Mouse (Mus musculus): ENCODE results near the gene Sprr1a. TPM values are rescaled to one million over a fixed set of nuclear protein-coding genes. Genes with fewer than 3 reads are reported as not detected.

Sprr1a gene
- polyA plus RNA-seq, 1 experiment from 2014 or later: 0.22 TPM

GRCm38 (mm10) chr3:92458620-92459019, 27.1 kb downstream of the Sprr1a start, which contains the start of gene Sprr3:
TSS of gene Sprr3 (minus strand) at chr3:92458720.
- H3K9ac ChIP-seq: no peak within 1 kb of the TSS
- no peaks in the 10 kb centered on the region for H3K9me3 ChIP-seq (replicated peaks)
- no peak within 1 kb of the TSS for H3K4me3 ChIP-seq (replicated peaks)
- no peaks in the 10 kb centered on the region for H3K4me1 ChIP-seq (replicated peaks)
- no peak within 1 kb of the TSS for H3K27ac ChIP-seq (replicated peaks)
- 46% methylated on average over 2 of the region's 2 CpGs for WGBS (ENCODE audit: insufficient replicate concordance)
- ATAC-seq (ENCODE audit: insufficient read depth): no peak
- H3K27me3 ChIP-seq: no peaks in the 10 kb centered on the region
- no peak within 1 kb of the TSS for H3K4me2 ChIP-seq
- H3K36me3 ChIP-seq (replicated peaks): no peaks in the 10 kb centered on the region

- Histone ChIP-seq H3K4me2 (no peak overlapping the region), H3K9me3 (replicated peaks) (no peaks in the 10 kb centered on the region), H3K36me3 (replicated peaks) (no peaks in the 10 kb centered on the region), H3K4me3 (replicated peaks) (no peak overlapping the region), H3K27me3 (no peaks in the 10 kb centered on the region), H3K9ac (no peak overlapping the region), H3K4me1 (replicated peaks) (no peaks in the 10 kb centered on the region), H3K27ac (replicated peaks) (no peak overlapping the region)
- no peak for ATAC-seq (ENCODE audit: insufficient read depth)
- 66% methylated on average over 5 of the region's 5 CpGs for whole genome bisulfite sequencing (ENCODE audit: insufficient replicate concordance)
These were observed 30.5 kb downstream of the Sprr1a start for GRCm38 (mm10) chr3:92455151-92455550.

GRCm38 (mm10) chr3:92440177-92440576, 45.5 kb downstream of the Sprr1a start:
- Histone ChIP-seq H3K9me3 (replicated peaks) (no peaks in the 10 kb centered on the region), H3K27me3 (no peaks in the 10 kb centered on the region), H3K27ac (replicated peaks) (no peak overlapping the region), H3K4me2 (no peak overlapping the region), H3K36me3 (replicated peaks) (no peaks in the 10 kb centered on the region), H3K4me3 (replicated peaks) (no peak overlapping the region), H3K4me1 (replicated peaks) (no peaks in the 10 kb centered on the region), H3K9ac (no peak overlapping the region)
- no peak for ATAC-seq (ENCODE audit: insufficient read depth)
- WGBS (ENCODE audit: insufficient replicate concordance): 64% methylated on average over 3 of the region's 3 CpGs

- Histone ChIP-seq H3K4me3 (replicated peaks) (no peak within 1 kb of the TSS), H3K9ac (no peak within 1 kb of the TSS), H3K27ac (replicated peaks) (no peak within 1 kb of the TSS), H3K9me3 (replicated peaks) (no peaks in the 10 kb centered on the region), H3K4me2 (no peak within 1 kb of the TSS), H3K4me1 (replicated peaks) (no peaks in the 10 kb centered on the region), H3K27me3 (no peaks in the 10 kb centered on the region), H3K36me3 (replicated peaks) (no peaks in the 10 kb centered on the region)
- WGBS (ENCODE audit: insufficient replicate concordance): 72% methylated on average over 3 of the region's 3 CpGs
- ATAC-seq (ENCODE audit: insufficient read depth): no peak
These were observed 47.0 kb downstream of the Sprr1a start, which contains the start of gene Sprr1b for GRCm38 (mm10) chr3:92438689-92439088. TSS of gene Sprr1b (minus strand) at chr3:92438789.

Other genes with a start within 250 kb of the Sprr1a start
- gene Sprr2a3, start 200.5 kb downstream of the Sprr1a start, polyA plus RNA-seq (2015; fragmentation: Nextera tagmentation; extraction: Ambion mirVana): not detected in 2 replicates
- gene Sprr2b, start 169.3 kb downstream of the Sprr1a start, polyA plus RNA-seq (2015; fragmentation: Nextera tagmentation; extraction: Ambion mirVana): not detected in 2 replicates
- gene Sprr2d, start 146.8 kb downstream of the Sprr1a start, polyA plus RNA-seq (2015; fragmentation: Nextera tagmentation; extraction: Ambion mirVana): not detected in 2 replicates
- not detected in 2 replicates for gene Sprr2e, start 133.8 kb downstream of the Sprr1a start, polyA plus RNA-seq (2015; fragmentation: Nextera tagmentation; extraction: Ambion mirVana)
- gene Sprr2f, start 120.7 kb downstream of the Sprr1a start, polyA plus RNA-seq (2015; fragmentation: Nextera tagmentation; extraction: Ambion mirVana): not detected in 2 replicates
- gene Sprr2h, start 100.2 kb downstream of the Sprr1a start, polyA plus RNA-seq (2015; fragmentation: Nextera tagmentation; extraction: Ambion mirVana): not detected in 2 replicates
- not detected in 2 replicates for gene Sprr2i, start 77.9 kb downstream of the Sprr1a start, polyA plus RNA-seq (2015; fragmentation: Nextera tagmentation; extraction: Ambion mirVana)
- gene Sprr2j-ps, start 67.8 kb downstream of the Sprr1a start, polyA plus RNA-seq (2015; fragmentation: Nextera tagmentation; extraction: Ambion mirVana): not detected in 2 replicates
- 2.1 and 6.5 TPM in 2 replicates for gene Gm9774, start 56.5 kb downstream of the Sprr1a start, polyA plus RNA-seq (2015; fragmentation: Nextera tagmentation; extraction: Ambion mirVana)
- gene Sprr2k, start 53.3 kb downstream of the Sprr1a start, polyA plus RNA-seq (2015; fragmentation: Nextera tagmentation; extraction: Ambion mirVana): not detected in 2 replicates
- gene Sprr1b, start 47.1 kb downstream of the Sprr1a start, polyA plus RNA-seq (2015; fragmentation: Nextera tagmentation; extraction: Ambion mirVana): not detected in 2 replicates
- not detected in 2 replicates for gene Sprr3, start 27.2 kb downstream of the Sprr1a start, polyA plus RNA-seq (2015; fragmentation: Nextera tagmentation; extraction: Ambion mirVana)
- not detected in 2 replicates for gene Sprr4, start 14.6 kb upstream of the Sprr1a start, polyA plus RNA-seq (2015; fragmentation: Nextera tagmentation; extraction: Ambion mirVana)
- not detected in 2 replicates for gene 2310046K23Rik, start 48.6 kb upstream of the Sprr1a start, polyA plus RNA-seq (2015; fragmentation: Nextera tagmentation; extraction: Ambion mirVana)
- 0.08 TPM in 1 of 2 replicates, not detected in the other for gene Ivl, start 87.8 kb upstream of the Sprr1a start, polyA plus RNA-seq (2015; fragmentation: Nextera tagmentation; extraction: Ambion mirVana)
- not detected in 2 replicates for gene Smcp, start 103.1 kb upstream of the Sprr1a start, polyA plus RNA-seq (2015; fragmentation: Nextera tagmentation; extraction: Ambion mirVana)
- gene 2210017I01Rik, start 121.6 kb upstream of the Sprr1a start, polyA plus RNA-seq (2015; fragmentation: Nextera tagmentation; extraction: Ambion mirVana): not detected in 2 replicates
- gene Lce6a, start 135.8 kb upstream of the Sprr1a start, polyA plus RNA-seq (2015; fragmentation: Nextera tagmentation; extraction: Ambion mirVana): 0.15 TPM in 1 of 2 replicates, not detected in the other
- gene Lce1a1, start 162.4 kb upstream of the Sprr1a start, polyA plus RNA-seq (2015; fragmentation: Nextera tagmentation; extraction: Ambion mirVana): not detected in 2 replicates
- not detected in 2 replicates for gene Lce1b, start 171.0 kb upstream of the Sprr1a start, polyA plus RNA-seq (2015; fragmentation: Nextera tagmentation; extraction: Ambion mirVana)
- not detected in 2 replicates for gene Lce1a2, start 184.4 kb upstream of the Sprr1a start, polyA plus RNA-seq (2015; fragmentation: Nextera tagmentation; extraction: Ambion mirVana)
- not detected in 2 replicates for gene Lce1c, start 193.4 kb upstream of the Sprr1a start, polyA plus RNA-seq (2015; fragmentation: Nextera tagmentation; extraction: Ambion mirVana)
- not detected in 2 replicates for gene Lce1d, start 201.3 kb upstream of the Sprr1a start, polyA plus RNA-seq (2015; fragmentation: Nextera tagmentation; extraction: Ambion mirVana)
- not detected in 2 replicates for gene Lce1e, start 223.2 kb upstream of the Sprr1a start, polyA plus RNA-seq (2015; fragmentation: Nextera tagmentation; extraction: Ambion mirVana)
- gene Lce1f, start 234.5 kb upstream of the Sprr1a start, polyA plus RNA-seq (2015; fragmentation: Nextera tagmentation; extraction: Ambion mirVana): not detected in 2 replicates

All from liver, embryonic 15.5 days (tissue).